Mouse (Mus musculus) left cerebral cortex, adult 18-20 months (tissue): ENCODE measurements around the gene Cd300lg. TPM values are rescaled to one million over a fixed set of nuclear protein-coding genes. Genes with fewer than 3 reads are reported as not detected.
A peak's percentile ranks its signal among the peaks of the same experiment; 100 is the strongest.

Source experiments
- DNase-seq, 2 experiments: peaks; one replicate each; pipeline ENCODE4 v3.0.0; 2021 to 2022; ENCODE audit warnings: low spot score in 2 of 2, mixed read lengths in 1 of 2
- total RNA-seq, 2 experiments: library from RNA; stranded (reverse); gene quantifications; 2 replicates each; pipeline ENCODE4 v1.2.3; 2021

Gene Cd300lg
- total RNA-seq, 2 experiments from 2014 or later = 0.19 TPM; not detected in 1

- DNase-seq = no peak
Observed at GRCm38 (mm10) chr11:102025354-102025753, 16.0 kb upstream of the Cd300lg start.

GRCm38 (mm10) chr11:102025991-102026660, 15.2 kb upstream of the Cd300lg start:
- DNase-seq = peak in 1 of 2 experiments; percentile 32

- DNase-seq = peak; percentile 58 to 75
Observed at GRCm38 (mm10) chr11:102026694-102027360, 14.5 kb upstream of the Cd300lg start.

- no peak for DNase-seq
Observed at GRCm38 (mm10) chr11:102027361-102028017, 13.8 kb upstream of the Cd300lg start.

GRCm38 (mm10) chr11:102028087-102028816, 13.1 kb upstream of the Cd300lg start, which contains the start of gene Mpp3:
Mpp3 (minus strand) TSS chr11:102028461.
- DNase-seq = no peak

GRCm38 (mm10) chr11:102029304-102029703, 12.0 kb upstream of the Cd300lg start:
- no peak for DNase-seq

GRCm38 (mm10) chr11:102029966-102030365, 11.3 kb upstream of the Cd300lg start:
- no peak for DNase-seq

GRCm38 (mm10) chr11:102031149-102031548, 10.2 kb upstream of the Cd300lg start:
- peak in 1 of 2 experiments; percentile 77 for DNase-seq

- no peak for DNase-seq
Observed at GRCm38 (mm10) chr11:102033055-102033591, 8.2 kb upstream of the Cd300lg start.

- DNase-seq = no peak
Observed at GRCm38 (mm10) chr11:102034887-102035286, 6.4 kb upstream of the Cd300lg start.

GRCm38 (mm10) chr11:102035456-102035960, 5.8 kb upstream of the Cd300lg start:
- DNase-seq = no peak

- DNase-seq = no peak
Observed at GRCm38 (mm10) chr11:102036336-102036735, 5.0 kb upstream of the Cd300lg start.

GRCm38 (mm10) chr11:102037789-102038188, 3.5 kb upstream of the Cd300lg start:
- no peak for DNase-seq

GRCm38 (mm10) chr11:102039487-102040137, 1.7 kb upstream of the Cd300lg start:
- DNase-seq = no peak

GRCm38 (mm10) chr11:102040138-102040524, 1.2 kb upstream of the Cd300lg start:
- peak; percentile 76 to 87 for DNase-seq

GRCm38 (mm10) chr11:102040646-102041045, 663 bp upstream of the Cd300lg start:
- no peak for DNase-seq

- DNase-seq = no peak
Observed at GRCm38 (mm10) chr11:102042971-102043370, 1.7 kb downstream of the Cd300lg start.

GRCm38 (mm10) chr11:102043381-102043780, 2.1 kb downstream of the Cd300lg start:
- no peak for DNase-seq

GRCm38 (mm10) chr11:102044691-102045212, 3.4 kb downstream of the Cd300lg start:
- DNase-seq = no peak

GRCm38 (mm10) chr11:102046607-102047006, 5.3 kb downstream of the Cd300lg start:
- DNase-seq = no peak
